Mouse (Mus musculus) erythroid progenitor cell, adult 5-6 weeks (primary cell): ENCODE measurements around the gene Exoc2. TPM values are rescaled to one million over a fixed set of nuclear protein-coding genes. Genes with fewer than 3 reads are reported as not detected.
A peak's percentile ranks its signal among the peaks of the same experiment; 100 is the strongest.

Experiments used
- ATAC-seq: replicated peaks from 2 replicates; pipeline ENCODE4 v1.8.0; 2016; ENCODE audit warnings: moderate number of reproducible peaks, mild to moderate bottlenecking, moderate TSS enrichment, inconsistent platforms; ENCODE audit not compliant: poor library complexity, low FRiP score, severe bottlenecking
- total RNA-seq, 2 experiments: library from RNA; stranded (forward) in 1 of 2; stranded (reverse) in 1 of 2; fragments of 150-400 nt in 1 of 2; fragments of 186-747, 209-891 nt in 1 of 2; gene quantifications; 2 replicates each; pipeline versions ENCODE4 v1.2.3 to v1.2.4; 2015 to 2017; ENCODE audit warnings: low replicate concordance in 2 of 2

Exoc2 gene
- total RNA-seq, 2 experiments from 2014 or later = 29.1 to 72.9 TPM

- no peak for ATAC-seq
Measured at GRCm38 (mm10) chr13:30910889-30911288, 63.0 kb downstream of the Exoc2 start.

GRCm38 (mm10) chr13:30902286-30902685, 71.6 kb downstream of the Exoc2 start:
- ATAC-seq = no peak

GRCm38 (mm10) chr13:30901387-30902041, 72.4 kb downstream of the Exoc2 start:
- no peak for ATAC-seq

DNA sequence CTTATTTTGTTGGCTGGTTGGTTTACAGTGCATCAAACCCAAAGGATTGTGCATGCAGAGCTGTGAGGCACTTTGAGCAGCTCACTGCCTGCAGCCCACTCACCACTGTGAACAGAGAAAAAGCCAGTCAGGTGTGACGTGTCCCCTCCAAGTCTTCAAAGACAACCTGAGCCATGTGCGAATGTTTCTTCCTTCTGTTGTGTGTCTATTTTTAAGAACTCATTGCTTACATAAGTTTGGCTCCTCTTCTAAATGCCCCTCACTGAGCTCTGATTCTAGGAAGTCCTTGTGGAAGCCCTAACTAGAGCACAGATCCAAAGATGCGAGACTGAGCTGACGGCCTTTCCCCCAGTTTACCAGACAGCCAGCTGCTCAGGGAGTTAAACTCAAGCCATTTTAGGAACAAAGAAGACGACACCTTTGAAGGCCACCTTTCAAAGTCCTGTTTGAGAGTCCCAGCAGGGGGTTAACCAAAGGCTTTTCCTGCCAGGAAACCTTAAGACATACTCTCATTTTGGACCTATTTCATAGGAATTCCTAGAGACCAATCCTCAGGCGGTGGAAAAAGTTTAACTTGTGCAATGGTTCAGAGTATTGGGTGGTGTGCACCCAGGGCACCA, 79.8 kb downstream of the Exoc2 start:
- no peak for ATAC-seq

DNA sequence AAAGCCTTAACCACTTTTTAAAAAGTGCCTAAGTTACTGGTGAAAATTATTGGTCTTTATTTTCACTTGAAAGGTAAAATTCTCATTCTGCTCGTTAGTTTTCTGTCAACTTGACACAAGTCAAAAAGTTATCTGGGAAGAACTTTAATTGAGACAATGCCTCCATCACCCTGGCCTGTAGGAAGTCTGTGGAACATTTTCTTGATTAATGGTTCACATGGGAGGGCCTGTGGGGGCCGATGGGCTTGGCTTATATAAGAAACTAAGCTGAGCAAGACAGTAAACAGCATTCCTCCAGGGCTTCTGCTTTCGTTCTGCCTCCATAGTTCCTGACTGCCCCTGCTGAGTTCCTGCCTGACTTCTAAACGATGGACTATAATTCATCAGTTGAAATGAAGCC, 81.6 kb downstream of the Exoc2 start:
- no peak for ATAC-seq

GRCm38 (mm10) chr13:30891223-30891622, 82.7 kb downstream of the Exoc2 start:
- no peak for ATAC-seq

DNA sequence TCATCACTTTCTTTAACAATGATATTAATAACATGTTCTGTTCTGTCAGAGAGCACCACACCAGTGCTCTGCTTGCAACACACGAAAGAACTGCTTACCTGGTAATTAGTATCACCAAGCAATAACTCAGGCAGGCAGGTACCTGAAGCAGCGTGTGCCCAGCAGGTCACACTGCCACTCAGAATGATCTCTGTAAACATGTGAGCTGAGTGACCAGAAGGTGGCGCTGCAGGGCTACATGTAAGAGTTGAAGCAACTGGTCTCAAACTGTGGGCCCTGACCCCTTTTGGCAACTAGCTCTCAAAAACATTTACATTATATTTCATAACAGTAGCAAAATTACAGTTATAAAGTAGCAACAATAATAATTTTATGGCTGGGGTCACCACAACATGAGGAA, 85.4 kb downstream of the Exoc2 start:
- ATAC-seq = peak; percentile 69; the same call in 1 of the 2 replicates

GRCm38 (mm10) chr13:30880310-30880709, 93.6 kb downstream of the Exoc2 start:
- no peak for ATAC-seq

DNA sequence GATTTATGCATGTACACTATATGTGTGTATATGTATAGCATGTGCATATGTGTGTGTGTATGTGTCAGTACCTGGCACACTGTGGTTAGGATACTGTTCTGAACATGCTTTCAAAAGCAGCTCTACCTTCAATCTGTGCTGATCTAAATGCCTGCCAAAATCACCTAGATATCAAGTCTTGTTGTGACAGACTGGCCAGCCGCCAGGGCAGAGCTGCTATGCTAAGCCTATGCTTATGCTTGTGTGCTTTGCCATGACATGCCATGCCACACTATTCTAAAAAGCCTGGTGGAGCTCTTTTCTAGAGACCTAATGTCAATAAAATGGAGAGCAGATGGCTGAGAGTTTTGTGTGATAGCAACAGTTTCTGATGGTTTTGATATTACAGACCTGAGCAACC, 94.0 kb downstream of the Exoc2 start:
- ATAC-seq = no peak

GRCm38 (mm10) chr13:30875825-30876224, 98.1 kb downstream of the Exoc2 start:
- no peak for ATAC-seq

- no peak for ATAC-seq
Measured at GRCm38 (mm10) chr13:30873472-30873871, 100.4 kb downstream of the Exoc2 start.

DNA sequence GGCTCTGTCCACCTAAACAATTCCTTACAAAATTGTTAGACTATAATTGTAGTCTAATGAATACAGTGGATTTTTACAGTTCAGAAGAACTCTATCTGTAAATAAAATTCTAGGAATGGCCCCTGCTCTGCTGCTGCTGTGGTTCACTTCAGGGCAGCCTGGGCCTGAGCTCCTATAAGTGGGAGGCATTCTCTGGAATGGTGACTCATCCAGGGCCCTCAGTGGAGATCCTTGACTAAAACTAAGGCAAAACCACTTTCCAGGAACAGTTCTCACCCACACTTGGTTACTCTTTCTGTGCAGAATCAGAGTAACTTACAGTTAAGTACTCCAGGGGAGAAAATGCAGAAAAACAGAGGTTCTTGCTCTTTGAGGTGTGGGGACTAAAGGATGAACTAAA, 108.4 kb downstream of the Exoc2 start:
- ATAC-seq = 0 out of 2 replicates have a peak, but pooled peaks have one; percentile 42

GRCm38 (mm10) chr13:30864042-30864441, 109.9 kb downstream of the Exoc2 start:
- no peak for ATAC-seq

- no peak for ATAC-seq
Measured at GRCm38 (mm10) chr13:30858421-30858820, 115.5 kb downstream of the Exoc2 start.

- no peak for ATAC-seq
Measured at GRCm38 (mm10) chr13:30850736-30851135, 123.2 kb downstream of the Exoc2 start.

GRCm38 (mm10) chr13:30848001-30848400, 125.9 kb downstream of the Exoc2 start:
- no peak for ATAC-seq

DNA sequence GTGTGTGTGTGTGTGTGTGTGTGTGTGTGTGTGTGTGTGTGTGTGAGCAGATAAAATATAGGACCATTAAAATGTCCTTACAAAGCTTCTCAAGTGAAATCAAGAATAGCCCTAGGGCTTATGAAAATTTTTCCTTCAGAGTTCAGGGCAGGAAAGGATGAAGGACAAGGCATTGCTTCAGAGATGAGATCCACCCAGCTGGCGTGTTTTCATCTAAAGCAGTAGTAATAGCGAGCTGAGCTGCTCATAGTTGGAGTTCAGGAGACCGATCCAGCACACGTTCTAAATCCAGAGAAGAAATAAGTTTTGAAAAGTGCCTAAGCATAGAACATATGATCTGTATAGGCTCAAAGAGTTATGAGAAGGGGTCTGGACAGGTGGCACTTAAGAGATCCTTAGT, 127.4 kb downstream of the Exoc2 start:
- ATAC-seq = no peak

DNA sequence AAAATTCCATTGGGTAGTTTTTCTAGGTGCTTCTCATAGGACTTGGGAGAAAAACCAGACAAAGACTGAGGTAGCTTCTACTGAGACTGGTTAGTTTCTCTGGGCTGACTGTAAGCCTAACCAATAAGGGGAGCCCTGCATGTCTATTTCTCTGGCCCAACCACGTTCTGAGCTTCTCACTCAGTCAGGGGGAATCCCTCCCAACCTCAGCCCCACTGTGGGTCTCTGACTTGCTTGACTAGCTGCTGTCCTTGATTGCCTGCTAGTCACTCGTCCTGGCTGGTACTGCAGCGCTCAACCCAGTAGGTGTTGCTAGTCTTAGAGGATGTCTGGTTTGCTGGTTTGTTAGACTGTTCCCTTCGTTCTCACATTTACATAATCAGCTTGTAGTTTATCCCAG, 130.8 kb downstream of the Exoc2 start:
- ATAC-seq = no peak

DNA sequence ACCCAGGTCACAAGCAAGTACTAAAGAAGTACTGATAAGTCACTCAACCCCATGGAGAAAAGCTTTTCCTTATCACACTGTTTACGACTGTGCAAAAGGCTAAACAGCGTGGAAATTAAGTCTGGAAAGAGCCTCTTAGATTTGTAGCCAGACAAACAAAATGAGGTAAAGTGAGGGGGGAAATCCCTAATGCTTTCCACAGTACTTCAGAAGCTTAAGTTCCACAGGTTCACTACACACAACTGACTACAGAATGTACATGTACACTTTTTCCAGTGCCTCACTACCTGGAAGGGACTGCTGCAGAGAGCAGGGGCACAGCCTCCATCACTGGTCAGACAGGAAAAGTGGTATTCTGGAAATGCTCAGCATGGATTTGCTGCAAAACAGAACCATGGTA, 132.1 kb downstream of the Exoc2 start:
- no peak for ATAC-seq

GRCm38 (mm10) chr13:30841306-30841705, 132.6 kb downstream of the Exoc2 start:
- ATAC-seq = no peak

- no peak for ATAC-seq
Measured at GRCm38 (mm10) chr13:30840700-30841099, 133.2 kb downstream of the Exoc2 start.

DNA sequence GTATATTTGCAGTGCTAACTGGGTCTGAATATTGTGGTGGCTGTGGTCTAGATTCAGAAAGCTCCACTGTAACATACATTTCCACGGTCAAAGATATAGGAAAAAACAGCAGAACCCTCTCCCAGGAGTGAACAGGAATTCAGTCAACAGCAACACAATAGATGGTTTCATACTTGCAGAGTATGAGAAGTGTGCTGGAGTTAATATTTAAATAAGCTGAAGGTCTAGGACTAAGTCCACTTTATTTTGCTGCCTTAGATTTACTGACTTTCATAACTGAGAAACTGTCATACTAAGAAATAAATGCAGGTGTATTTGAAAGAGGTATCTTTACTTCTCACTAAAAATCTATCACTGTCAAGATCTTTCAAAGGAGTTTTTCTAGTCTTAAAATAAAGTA, 137.6 kb downstream of the Exoc2 start:
- ATAC-seq = no peak
